Mouse (Mus musculus) brain, embryonic 14.5 days (tissue): ENCODE results near the gene Bhlhe40.

Source experiments
- CTCF ChIP-seq: fragments of 200-500 bp; IDR thresholded peaks from 2 replicates; pipeline ENCODE4 v1.5.1; 2012; ENCODE audit warnings: inconsistent platforms, mild to moderate bottlenecking, moderate library complexity, borderline replicate concordance; ENCODE audit not compliant: insufficient read depth, insufficient read length; ENCODE audit errors: extremely low read depth
- POLR2A ChIP-seq: fragments of 200-500 bp; IDR thresholded peaks from 2 replicates; pipeline ENCODE4 v1.6.1; 2012; ENCODE audit warnings: mild to moderate bottlenecking, inconsistent platforms, borderline replicate concordance; ENCODE audit not compliant: poor library complexity, insufficient read depth, insufficient read length, severe bottlenecking; ENCODE audit errors: extremely low read depth

- TF ChIP-seq POLR2A (no peak), CTCF (no peak)
Measured at GRCm38 (mm10) chr6:108678227-108678626, 17.8 kb downstream of the Bhlhe40 start.
